Mouse (Mus musculus): ENCODE measurements around the gene Clca3b.
"Not testable (repeated sequence)": the region's sequence is repeated elsewhere in the genome, so short reads cannot be mapped to it uniquely, and the experiment has no call there.

- TF ChIP-seq POLR2AphosphoS2 (IDR thresholded peaks at IDR 0.05; ENCODE audit: insufficient read length, low read depth); POLR2A (IDR thresholded peaks at IDR 0.05; ENCODE audit: insufficient read length, low read depth); USF1 (IDR thresholded peaks at IDR 0.05; ENCODE audit: low read depth); E2F4 (IDR thresholded peaks at IDR 0.05; ENCODE audit: insufficient read depth); MAX (IDR thresholded peaks at IDR 0.05; ENCODE audit: low read depth); TCF12 (IDR thresholded peaks at IDR 0.05; ENCODE audit: insufficient read depth, poor library complexity, severe bottlenecking): not testable (repeated sequence)
Observed at GRCm38 (mm10) chr3:144808153-144808925, 40.8 kb downstream of the Clca3b start.
